Mouse (Mus musculus): ENCODE measurements around the gene Adcy2.

DNA sequence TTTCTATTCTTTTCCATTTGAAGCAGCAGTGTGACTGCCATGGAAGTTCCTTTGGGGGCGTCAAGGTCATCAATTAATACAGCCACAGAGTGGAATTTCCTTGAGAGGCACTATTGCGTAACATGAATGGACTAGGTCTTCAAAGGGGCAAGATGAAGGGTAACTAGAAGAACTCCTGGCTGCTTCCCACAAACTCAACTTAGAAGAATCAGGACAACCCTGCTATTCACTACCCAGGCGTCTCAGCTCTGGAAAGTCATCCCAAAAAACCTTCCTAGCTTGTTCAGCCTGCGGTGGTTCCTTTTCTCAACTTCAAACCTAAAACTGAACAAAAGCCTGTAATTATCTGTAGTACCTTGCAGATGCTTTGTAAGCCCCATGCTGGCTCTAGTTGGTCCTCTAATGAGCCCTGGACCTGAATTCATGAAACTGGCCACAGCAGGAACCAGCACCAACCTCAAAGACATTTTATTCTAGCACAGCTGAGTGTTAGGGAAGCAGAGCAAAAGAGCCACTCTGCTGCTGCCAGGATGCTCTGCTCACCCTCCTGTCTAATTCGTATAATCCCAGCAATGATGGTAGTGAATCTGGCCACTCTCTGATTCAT lies 37.8 kb upstream of the Adcy2 start:
- no peak for TF ChIP-seq CTCF (IDR thresholded peaks at IDR 0.05; ENCODE audit: extremely low read depth, insufficient read depth, low read length)
- TF ChIP-seq POLR2A (IDR thresholded peaks at IDR 0.05; ENCODE audit: extremely low read depth, insufficient read depth, low read length) = no peak

All from cortical plate, adult 2 months (tissue).